Mouse (Mus musculus): Measurements from ENCODE around the gene Bclaf1.

Gene Bclaf1

DNA sequence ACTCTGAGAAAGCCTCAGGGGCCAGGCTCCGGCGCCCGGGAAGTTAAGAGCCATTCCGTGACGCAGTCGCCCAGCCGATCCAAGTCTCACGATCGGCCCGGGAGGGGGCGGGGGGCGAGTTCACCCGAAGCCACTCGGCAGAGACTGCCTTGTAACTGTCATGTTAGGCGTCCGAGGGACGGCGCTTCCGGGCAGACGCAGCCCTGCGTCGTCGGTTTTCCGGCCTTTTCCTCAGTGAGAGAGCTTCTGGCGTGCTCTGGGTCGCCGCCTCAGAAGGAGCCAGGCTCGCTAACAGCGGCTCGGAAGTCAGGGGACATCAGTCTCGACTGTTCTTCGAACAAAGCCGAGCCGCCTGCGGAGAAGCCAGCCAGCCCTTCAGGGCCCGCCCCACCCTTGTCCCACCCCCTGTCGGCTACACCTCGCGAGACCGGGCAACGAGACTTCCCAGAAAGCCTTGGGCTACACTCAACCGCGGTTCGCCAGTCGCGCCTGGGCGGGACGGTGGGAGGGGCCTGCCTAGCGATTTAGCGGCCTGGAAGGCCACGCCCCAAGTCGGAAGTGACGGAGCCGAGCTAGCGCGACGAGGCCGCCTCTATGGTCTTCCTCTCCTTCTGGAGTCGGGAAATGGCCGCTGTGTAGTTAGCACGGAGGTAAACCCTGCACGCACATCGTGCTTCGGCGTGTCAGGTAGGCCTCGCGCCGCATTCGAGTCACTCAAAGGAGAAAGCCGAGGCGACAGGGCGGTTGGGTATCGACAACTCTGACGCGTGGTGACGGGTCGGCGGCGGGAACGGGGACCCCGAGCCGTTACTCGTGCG lies at the start of gene Bclaf1:
Bclaf1 (plus strand) TSS at position 552 of the 818 bp plus-strand sequence.
- in situ Hi-C loops (cut with MboI, MseI), result no loop called here

GRCm38 (mm10) chr10:20262896-20263295 lies 49.4 kb upstream of the Bclaf1 start:
- in situ Hi-C loops (cut with MboI, MseI), result no loop called here

DNA sequence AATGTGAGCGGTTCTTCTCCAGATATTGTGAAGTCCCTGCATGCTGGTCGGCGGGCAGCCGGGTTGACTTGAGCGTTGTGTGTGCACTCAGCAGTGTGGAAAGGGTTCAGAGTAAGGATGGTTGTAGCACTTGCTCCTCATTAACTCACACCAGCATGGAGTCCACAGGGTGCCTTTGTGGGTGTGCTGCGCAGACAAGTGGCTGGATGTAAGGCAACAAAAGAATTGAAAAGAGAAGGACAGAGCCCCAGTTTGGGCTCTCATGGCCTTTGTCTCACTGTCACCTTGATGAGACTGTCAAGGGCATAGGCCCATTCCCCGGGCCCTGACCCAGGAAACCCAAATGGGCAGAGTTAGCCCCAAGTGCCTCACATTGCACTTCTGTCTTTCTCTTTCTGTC lies 47.8 kb upstream of the Bclaf1 start:
- in situ Hi-C loops (cut with MboI, MseI), result no loop called here

DNA sequence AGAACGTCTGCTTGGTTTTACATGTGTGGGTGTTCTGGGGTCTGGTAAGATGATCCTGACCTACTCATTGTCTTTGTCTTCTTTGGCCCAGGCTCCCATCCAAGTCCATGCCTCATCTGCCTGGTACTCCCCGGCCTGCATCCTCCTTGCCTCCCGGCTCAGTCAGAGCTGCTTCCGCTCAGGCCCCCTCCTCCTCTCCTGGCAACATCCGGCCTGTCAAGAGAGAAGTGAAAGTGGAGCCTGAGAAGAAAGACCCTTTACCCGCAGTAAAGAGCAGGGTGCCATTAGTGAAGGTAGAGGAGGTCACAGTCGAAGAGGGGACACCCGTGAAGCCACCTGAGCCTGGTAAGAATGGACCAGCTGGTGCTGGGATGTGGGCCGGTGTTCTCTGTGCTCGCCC lies 45.2 kb upstream of the Bclaf1 start:
- in situ Hi-C loops (cut with MboI, MseI), result no loop called here

GRCm38 (mm10) chr10:20268945-20269344 lies 43.3 kb upstream of the Bclaf1 start:
- in situ Hi-C loops (cut with MboI, MseI), result no loop called here

DNA sequence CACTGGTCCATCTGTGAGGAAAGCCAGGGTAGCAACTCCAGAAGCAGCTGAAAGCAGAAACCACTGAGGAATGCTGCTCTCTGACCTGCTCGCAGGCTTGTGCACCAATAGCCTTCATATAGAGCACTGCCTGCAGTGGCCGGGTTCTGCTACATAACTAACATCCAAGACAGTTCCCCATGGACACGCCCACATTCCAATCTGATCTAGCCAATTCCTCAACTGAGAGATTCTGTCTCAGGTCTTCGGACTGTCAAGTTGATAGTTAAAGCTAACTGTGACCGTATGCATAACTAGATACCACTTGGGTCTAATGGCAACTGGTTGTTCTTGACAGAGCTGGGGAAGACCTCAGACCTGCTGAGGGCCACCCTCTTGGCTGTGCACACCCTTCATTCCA lies 39.9 kb upstream of the Bclaf1 start:
- in situ Hi-C loops (cut with MboI, MseI), result no loop called here

- in situ Hi-C loops (cut with MboI, MseI), result no loop called here
Observed at GRCm38 (mm10) chr10:20273278-20273677, 39.0 kb upstream of the Bclaf1 start.

DNA sequence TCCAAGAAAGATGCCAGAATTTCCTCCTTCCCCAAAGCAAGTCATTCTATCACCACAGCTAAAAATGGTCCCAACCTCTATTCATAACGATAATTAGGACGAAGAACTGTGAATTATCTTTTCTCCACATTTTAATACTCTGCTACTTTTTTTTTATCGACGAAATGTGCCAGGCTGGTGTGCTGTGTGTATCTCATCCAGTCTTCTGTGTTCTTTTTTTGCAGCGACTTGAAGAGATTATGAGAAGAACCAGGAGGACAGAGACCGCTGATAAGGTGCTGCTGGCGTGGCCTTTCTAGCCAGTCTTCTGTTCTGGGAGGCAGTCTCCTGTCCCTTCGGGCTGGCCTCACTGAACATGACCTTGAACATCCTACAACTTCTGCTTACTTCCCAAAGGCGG lies 38.2 kb upstream of the Bclaf1 start:
- in situ Hi-C loops (cut with MboI, MseI), result no loop called here

GRCm38 (mm10) chr10:20281456-20281855 lies 30.8 kb upstream of the Bclaf1 start:
- in situ Hi-C loops (cut with MboI, MseI), result no loop called here

DNA sequence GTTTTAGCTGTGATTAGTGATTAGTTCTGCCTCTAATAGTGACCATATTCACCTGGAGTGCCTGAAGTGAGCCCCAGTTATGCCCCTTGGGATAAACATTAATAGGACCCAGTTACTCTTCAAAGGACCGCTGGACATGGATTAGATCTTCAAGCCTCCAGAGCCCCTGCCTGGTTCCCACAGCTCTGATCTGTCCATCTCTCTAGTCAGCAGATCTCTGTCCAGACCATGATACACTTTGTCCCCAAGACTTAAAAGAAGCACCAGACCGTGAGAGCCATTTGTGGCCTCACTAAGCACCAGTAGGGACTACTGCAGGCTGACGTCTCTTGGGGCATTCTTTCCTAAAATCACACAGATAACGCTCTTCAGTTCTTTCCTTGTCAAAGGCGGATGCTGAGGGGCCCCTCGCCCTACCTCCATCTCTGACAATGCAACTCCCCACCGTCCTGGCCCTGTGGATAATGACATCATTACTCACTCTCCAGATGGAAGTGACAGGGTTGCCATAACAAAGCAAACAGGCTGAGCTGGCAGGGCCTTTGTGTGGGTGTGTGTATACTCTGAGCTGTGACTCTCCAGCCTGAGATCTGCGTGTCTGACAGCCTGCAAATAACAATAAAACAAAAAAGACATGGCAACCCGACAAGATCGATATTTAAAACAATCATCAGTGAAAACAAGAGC lies 26.8 kb upstream of the Bclaf1 start:
- in situ Hi-C loops (cut with MboI, MseI), result no loop called here

DNA sequence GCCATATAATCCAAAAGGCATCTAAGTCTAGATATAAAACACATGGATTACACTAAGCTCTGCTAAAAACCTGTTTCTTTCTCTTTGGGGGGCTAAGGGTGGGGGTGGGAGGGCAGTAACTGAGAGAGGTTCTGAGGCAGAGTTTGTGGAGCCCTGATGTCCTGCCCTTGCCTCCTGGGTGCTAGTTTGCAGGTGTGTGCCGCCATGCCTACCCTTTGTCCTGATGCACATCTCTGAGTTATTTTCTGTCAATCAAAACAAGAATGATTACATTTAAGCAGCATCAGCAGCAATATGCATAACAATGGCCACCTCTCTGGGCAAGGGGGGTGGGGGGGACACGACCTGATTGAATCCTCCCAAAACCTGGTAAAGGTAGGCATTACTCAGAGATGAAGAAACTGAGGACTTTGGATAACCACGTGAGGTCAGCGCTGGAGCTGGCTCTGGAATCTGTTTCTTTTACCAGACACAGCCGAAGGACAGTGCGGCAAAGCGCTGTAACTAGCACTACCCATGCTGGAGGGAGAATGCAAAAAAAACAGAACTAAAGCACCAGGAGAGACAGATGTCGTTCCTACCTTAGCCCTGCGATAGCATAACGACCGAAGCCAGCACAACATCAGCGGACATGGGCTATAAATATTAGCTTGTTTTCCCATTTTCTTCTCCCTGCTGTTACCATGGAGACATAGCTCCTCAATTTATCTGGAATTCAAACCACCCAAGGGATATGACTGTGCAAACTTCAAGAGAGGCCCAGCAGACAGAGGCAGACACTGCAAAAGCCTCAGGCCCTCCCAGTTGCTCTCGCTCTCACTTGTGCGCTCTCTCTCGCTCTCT lies 26.1 kb upstream of the Bclaf1 start:
- in situ Hi-C loops (cut with MboI, MseI), result no loop called here

DNA sequence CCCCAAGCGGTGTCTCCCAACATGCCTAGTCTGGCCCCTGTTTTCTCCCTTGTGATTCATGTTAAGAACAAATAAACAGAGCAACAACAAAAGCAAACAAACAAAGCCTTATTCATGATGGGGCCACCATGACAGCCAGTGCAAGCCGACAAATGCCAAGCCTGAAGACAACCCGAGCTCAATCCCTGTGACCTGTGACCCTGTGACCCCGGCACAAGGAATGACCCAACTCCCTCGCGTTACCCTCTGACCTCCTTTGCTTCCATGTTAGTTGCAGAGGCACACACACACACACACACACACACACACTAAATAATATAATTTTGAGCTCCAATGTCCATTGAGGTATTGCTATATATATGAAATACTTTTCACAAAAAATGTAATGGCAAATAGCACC lies 24.9 kb upstream of the Bclaf1 start:
- in situ Hi-C loops (cut with MboI, MseI), result no loop called here

- in situ Hi-C loops (cut with MboI, MseI), result no loop called here
Observed at GRCm38 (mm10) chr10:20290467-20290883, 21.8 kb upstream of the Bclaf1 start.

DNA sequence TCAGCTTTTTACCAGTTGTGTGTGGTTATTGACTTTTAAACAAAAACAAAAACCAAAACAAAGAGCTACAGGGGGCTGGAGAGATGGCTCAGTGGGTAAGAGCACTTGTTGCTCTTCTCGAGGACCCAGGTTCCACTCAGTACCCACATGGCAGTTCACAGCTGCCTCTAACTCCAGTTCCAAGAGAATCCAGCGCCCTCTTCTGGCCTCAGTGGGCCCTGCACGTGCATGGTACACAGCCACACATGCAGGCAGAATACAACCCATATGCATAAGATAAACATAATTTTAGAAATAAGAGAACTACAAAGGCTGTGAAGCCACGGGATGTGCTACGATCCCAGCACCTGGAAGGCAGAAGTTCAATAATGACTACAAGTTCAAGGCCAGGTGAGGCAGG lies 16.3 kb upstream of the Bclaf1 start:
- in situ Hi-C loops (cut with MboI, MseI), result no loop called here

GRCm38 (mm10) chr10:20298152-20298920 lies 13.9 kb upstream of the Bclaf1 start:
- in situ Hi-C loops (cut with MboI, MseI), result no loop called here

DNA sequence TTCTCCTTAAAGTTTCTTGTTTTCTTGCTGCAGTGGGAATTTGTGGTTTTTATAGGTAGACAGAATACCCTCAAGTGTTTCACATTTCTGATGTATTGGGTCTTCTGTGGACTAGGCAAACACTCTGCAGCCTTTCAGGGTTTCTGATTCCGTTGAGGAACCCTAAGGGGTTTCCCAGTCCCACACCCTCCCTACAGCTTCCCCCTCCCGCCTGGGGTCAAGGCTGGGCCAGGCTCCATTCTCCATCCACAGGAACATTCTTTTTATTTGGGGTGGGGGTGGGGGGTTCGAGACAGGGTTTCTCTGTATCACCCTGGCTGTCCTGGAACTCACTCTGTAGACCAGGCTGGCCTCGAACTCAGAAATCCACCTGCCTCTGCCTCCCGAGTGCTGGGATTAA lies 13.2 kb upstream of the Bclaf1 start:
- in situ Hi-C loops (cut with MboI, MseI), result no loop called here

- in situ Hi-C loops (cut with MboI, MseI), result no loop called here
Observed at GRCm38 (mm10) chr10:20310969-20311769, 1.1 kb upstream of the Bclaf1 start.

DNA sequence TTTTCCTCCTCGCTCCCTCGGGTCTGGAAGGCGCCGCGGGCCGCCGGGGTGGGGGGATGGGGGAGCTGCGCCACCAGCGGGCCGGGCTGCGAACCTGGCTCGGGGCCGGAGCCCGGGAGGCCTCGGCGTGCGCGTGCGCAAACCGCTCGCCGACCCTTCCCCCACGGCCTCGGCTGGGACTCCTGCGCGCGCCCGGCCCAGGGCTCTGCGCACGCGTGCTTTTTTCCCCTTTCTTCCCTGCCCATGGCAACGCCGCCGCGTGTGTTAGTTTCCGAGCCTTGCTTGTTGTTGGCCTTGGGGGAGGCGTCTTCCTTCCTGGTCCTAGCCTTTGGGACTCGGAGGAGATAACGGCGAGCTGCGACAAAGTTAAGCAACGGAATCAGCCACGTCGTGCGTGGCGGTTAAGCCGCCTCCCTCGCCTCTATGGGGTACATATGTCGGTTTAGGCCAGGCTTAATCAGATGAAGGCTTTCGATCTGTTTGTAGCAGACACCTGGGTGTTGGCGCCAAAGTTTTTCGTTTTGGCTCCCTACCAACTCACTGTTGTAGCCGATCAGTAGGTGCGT lies 550 bp downstream of the Bclaf1 start:
- in situ Hi-C loops (cut with MboI, MseI), result no loop called here

DNA sequence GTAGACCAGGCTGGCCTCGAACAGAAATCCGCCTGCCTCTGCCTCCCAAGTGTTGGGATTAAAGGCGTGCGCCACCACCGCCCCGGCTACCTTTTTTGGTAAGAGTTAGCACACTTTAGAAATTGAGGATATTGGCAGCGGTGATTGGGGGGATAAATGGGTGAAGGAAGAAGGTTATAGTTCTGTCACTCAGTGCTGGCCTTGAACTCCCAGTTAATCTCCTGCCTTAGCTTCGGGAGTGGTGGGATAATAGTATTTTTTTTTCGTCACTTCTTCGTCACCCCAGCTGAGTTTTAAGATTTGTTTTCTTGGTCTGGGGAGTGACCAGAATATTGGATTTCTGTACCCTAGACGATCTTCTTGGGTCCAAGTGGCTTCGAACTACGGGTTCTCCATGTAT lies 1.2 kb downstream of the Bclaf1 start:
- in situ Hi-C loops (cut with MboI, MseI), result no loop called here

DNA sequence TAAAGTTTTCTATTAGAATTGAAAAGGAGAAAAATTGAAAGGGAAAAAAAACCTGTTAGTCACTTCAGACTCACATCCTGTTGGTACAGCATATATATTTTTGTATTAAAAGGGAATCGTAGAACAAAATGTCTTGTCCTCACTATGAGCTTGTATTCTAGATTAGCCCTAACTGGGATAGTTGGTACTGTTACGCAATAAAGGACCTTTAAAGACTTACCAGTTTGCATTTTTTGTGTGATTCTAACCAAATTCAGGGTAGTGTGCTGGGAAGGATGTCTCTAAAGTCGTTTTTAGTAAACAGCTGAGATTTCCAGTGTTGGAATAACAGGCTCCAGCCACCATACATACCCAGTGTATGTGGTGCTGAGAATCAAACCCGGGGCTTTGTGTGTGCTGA lies 1.7 kb downstream of the Bclaf1 start:
- in situ Hi-C loops (cut with MboI, MseI), result no loop called here

Measured in T-helper 1 cell (primary cell).